ENCODE assay signal across 9 mouse cellular contexts in genomic region chr10:75872025-75872914, GRCm38 (mm10). TPM values are rescaled to one million over a fixed set of nuclear protein-coding genes. Genes with fewer than 3 reads are reported as not detected.
DNase-seq lines count a peak whose midpoint lies in the region; ATAC-seq lines count a peak whose summit lies in the region.
"Had no signal": no experiment of that assay in that cellular context is flagged by ENCODE, and none has a peak within 500 bp of the region (broad histone marks: within the 10 kb centered on the region; RNA-seq: fewer than 3 reads in every experiment).

No protein-coding gene starts in this region.

- 38% methylated on average over 10 of the region's 10 CpGs for WGBS in kidney, embryonic 14.5 days
- WGBS in embryonic facial prominence, embryonic 10.5 days, result 37% methylated on average over 10 of the region's 10 CpGs
- 36% methylated on average over 10 of the region's 10 CpGs for WGBS in midbrain, embryonic 15.5 days

- H3K4me1 ChIP-seq in kidney, embryonic 14.5 days (ENCODE audit: control insufficient read depth, insufficient read depth, low read length), result peaks cover 9% of the 10 kb centered on the region
- peaks cover 20% of the 10 kb centered on the region for H3K4me1 ChIP-seq in embryonic facial prominence, embryonic 10.5 days
- peaks cover 16% of the 10 kb centered on the region for H3K4me1 ChIP-seq in midbrain, embryonic 15.5 days

- H3K4me2 ChIP-seq in kidney, embryonic 14.5 days (replicated peaks; ENCODE audit: low read depth, low read length), result peak overlapping the region; percentile 65
- peak overlapping the region; percentile 68 for H3K4me2 ChIP-seq in midbrain, embryonic 15.5 days

- H3K27ac ChIP-seq in kidney, embryonic 14.5 days (ENCODE audit: low read depth, low read length), result no peak overlapping the region
- peak overlapping the region; percentile 88 for H3K27ac ChIP-seq in embryonic facial prominence, embryonic 10.5 days (replicated peaks)
- peak overlapping the region; percentile 82 for H3K27ac ChIP-seq in midbrain, embryonic 15.5 days

- H3K9ac ChIP-seq in kidney, embryonic 14.5 days (ENCODE audit: low read depth, low read length), result peak overlapping the region; percentile 50; the same call in 1 of the 2 replicates
- peak overlapping the region; percentile 24; the same call in 1 of the 2 replicates for H3K9ac ChIP-seq in midbrain, embryonic 15.5 days

- H3K9me3 ChIP-seq in kidney, embryonic 14.5 days (ENCODE audit: control insufficient read depth, low read length), result no peaks in the 10 kb centered on the region
- H3K9me3 ChIP-seq in embryonic facial prominence, embryonic 10.5 days, result no peaks in the 10 kb centered on the region
- no peaks in the 10 kb centered on the region for H3K9me3 ChIP-seq in midbrain, embryonic 15.5 days

- ATAC-seq in kidney, embryonic 14.5 days (ENCODE audit: low FRiP score, low TSS enrichment), result peak; percentile 16; the same call in 1 of the 2 replicates
- peak; percentile 32 for ATAC-seq in inflammation-experienced regulatory T-cells, adult 6 months
- peak; percentile 2; the same call in 1 of the 2 replicates for ATAC-seq in midbrain, embryonic 15.5 days (replicated peaks)

- no peak for DNase-seq in kidney, postnatal 25 days
- no peak for DNase-seq in embryonic facial prominence, embryonic 10.5 days (ENCODE audit: low spot score)
- no peak for DNase-seq in gastrocnemius, adult 18-20 months (ENCODE audit: low spot score)
- DNase-seq in adrenal gland, postnatal 4 days (ENCODE audit: low spot score in 2 of 2), result no peak
- no peak for DNase-seq in cerebellum, adult 8-10 months

- H3K27me3 ChIP-seq in kidney, embryonic 14.5 days (ENCODE audit: control insufficient read depth, insufficient read depth, low read length), result no peaks in the 10 kb centered on the region
- no peaks in the 10 kb centered on the region for H3K27me3 ChIP-seq in embryonic facial prominence, embryonic 10.5 days (replicated peaks; ENCODE audit: low read depth, poor library complexity, severe bottlenecking)
- no peaks in the 10 kb centered on the region for H3K27me3 ChIP-seq in midbrain, embryonic 15.5 days (replicated peaks)

- no peaks in the 10 kb centered on the region for H3K36me3 ChIP-seq in kidney, embryonic 14.5 days (ENCODE audit: control insufficient read depth, insufficient read depth, low read length)
- H3K36me3 ChIP-seq in embryonic facial prominence, embryonic 10.5 days (replicated peaks), result no peaks in the 10 kb centered on the region
- no peaks in the 10 kb centered on the region for H3K36me3 ChIP-seq in midbrain, embryonic 15.5 days (replicated peaks)

- H3K4me3 ChIP-seq in kidney, embryonic 14.5 days (ENCODE audit: low read length), result peak overlapping the region; percentile 30
- H3K4me3 ChIP-seq in embryonic facial prominence, embryonic 10.5 days, result peak overlapping the region; percentile 54
- H3K4me3 ChIP-seq in midbrain, embryonic 15.5 days, result peak overlapping the region; percentile 39

RNA-seq across cellular contexts. Expression of gene Mif, which starts 12.2 kb away (rescaled TPM):
- 2,350 and 2,543 TPM in 2 replicates for polyA plus RNA-seq in kidney, embryonic 14.5 days (2014; fragmentation: Nextera tagmentation; extraction: Ambion mirVana)
- 3,361 and 3,650 TPM in 2 replicates for polyA plus RNA-seq in embryonic facial prominence, embryonic 10.5 days (2016; fragmentation: Nextera tagmentation; extraction: Ambion mirVana)
- 100 to 1,000 TPM; 423 to 560 (median 495) TPM for polyA plus RNA-seq in inflammation-experienced regulatory T-cells, adult 6 months (2017; shearing (Covaris generic))
- 1,455 and 1,508 TPM in 2 replicates for polyA plus RNA-seq in midbrain, embryonic 15.5 days (2015; fragmentation: Nextera tagmentation; extraction: Ambion mirVana)
- 100 to 1,000 TPM; 150 to 158 TPM for total RNA-seq in gastrocnemius, adult 18-20 months (2021)
- total RNA-seq in adrenal gland, postnatal 4 days (2021), result 100 to 1,000 TPM; 294 to 301 TPM

RNA-seq across cellular contexts. Expression of gene Derl3, which starts 20.9 kb away (rescaled TPM):
- polyA plus RNA-seq in kidney, embryonic 14.5 days (2014; fragmentation: Nextera tagmentation; extraction: Ambion mirVana), result 3.2 and 4.1 TPM in 2 replicates
- 2.3 and 3.0 TPM in 2 replicates for polyA plus RNA-seq in embryonic facial prominence, embryonic 10.5 days (2016; fragmentation: Nextera tagmentation; extraction: Ambion mirVana)
- 1 to 10 TPM in 1 of 3 experiments, under 1 TPM in 2; 0.39 to 3.3 (median 0.73) TPM for polyA plus RNA-seq in inflammation-experienced regulatory T-cells, adult 6 months (2017; shearing (Covaris generic))
- polyA plus RNA-seq in midbrain, embryonic 15.5 days (2015; fragmentation: Nextera tagmentation; extraction: Ambion mirVana), result 2.1 and 2.8 TPM in 2 replicates
- under 1 TPM in 1 of 2 experiments, not detected in 1; 0.38 TPM for total RNA-seq in gastrocnemius, adult 18-20 months (2021)
- 1 to 10 TPM; 3.0 to 6.0 TPM for total RNA-seq in adrenal gland, postnatal 4 days (2021)

RNA-seq across cellular contexts. Expression of gene Gstt2, which starts 35.0 kb away (rescaled TPM):
- polyA plus RNA-seq in kidney, embryonic 14.5 days (2014; fragmentation: Nextera tagmentation; extraction: Ambion mirVana), result 28.2 and 29.1 TPM in 2 replicates
- polyA plus RNA-seq in embryonic facial prominence, embryonic 10.5 days (2016; fragmentation: Nextera tagmentation; extraction: Ambion mirVana), result 6.8 and 8.5 TPM in 2 replicates
- 10 to 100 TPM; 52.2 to 69.9 (median 64.5) TPM for polyA plus RNA-seq in inflammation-experienced regulatory T-cells, adult 6 months (2017; shearing (Covaris generic))
- 7.4 and 7.5 TPM in 2 replicates for polyA plus RNA-seq in midbrain, embryonic 15.5 days (2015; fragmentation: Nextera tagmentation; extraction: Ambion mirVana)
- 1 to 10 TPM; 2.6 to 3.4 TPM for total RNA-seq in gastrocnemius, adult 18-20 months (2021)
- 10 to 100 TPM; 33.0 to 41.5 TPM for total RNA-seq in adrenal gland, postnatal 4 days (2021)

RNA-seq across cellular contexts. Expression of gene Smarcb1, which starts 49.1 kb away (rescaled TPM):
- 176 and 238 TPM in 2 replicates for polyA plus RNA-seq in kidney, embryonic 14.5 days (2014; fragmentation: Nextera tagmentation; extraction: Ambion mirVana)
- 284 and 291 TPM in 2 replicates for polyA plus RNA-seq in embryonic facial prominence, embryonic 10.5 days (2016; fragmentation: Nextera tagmentation; extraction: Ambion mirVana)
- polyA plus RNA-seq in inflammation-experienced regulatory T-cells, adult 6 months (2017; shearing (Covaris generic)), result 100 to 1,000 TPM in 2 of 3 experiments, 10 to 100 TPM in 1; 89.2 to 126 (median 106) TPM
- 300 and 303 TPM in 2 replicates for polyA plus RNA-seq in midbrain, embryonic 15.5 days (2015; fragmentation: Nextera tagmentation; extraction: Ambion mirVana)
- 10 to 100 TPM; 14.2 to 16.6 TPM for total RNA-seq in gastrocnemius, adult 18-20 months (2021)
- total RNA-seq in adrenal gland, postnatal 4 days (2021), result 10 to 100 TPM; 91.2 to 95.2 TPM

RNA-seq across cellular contexts. Expression of gene Gstt4, which starts 49.9 kb away (rescaled TPM):
- not detected in 2 replicates for polyA plus RNA-seq in kidney, embryonic 14.5 days (2014; fragmentation: Nextera tagmentation; extraction: Ambion mirVana)
- 0.21 TPM in 1 of 2 replicates, not detected in the other for polyA plus RNA-seq in embryonic facial prominence, embryonic 10.5 days (2016; fragmentation: Nextera tagmentation; extraction: Ambion mirVana)
- not detected for polyA plus RNA-seq in inflammation-experienced regulatory T-cells, adult 6 months (2017; shearing (Covaris generic))
- polyA plus RNA-seq in midbrain, embryonic 15.5 days (2015; fragmentation: Nextera tagmentation; extraction: Ambion mirVana), result not detected in 2 replicates
- not detected for total RNA-seq in gastrocnemius, adult 18-20 months (2021)
- total RNA-seq in adrenal gland, postnatal 4 days (2021), result not detected
- total RNA-seq: hematopoietic stem cell, adult 5-6 weeks had no signal
